Mouse (Mus musculus) bone marrow, adult 2 months (tissue): ENCODE measurements around the gene Klhdc7b.

Experiments
- CTCF ChIP-seq: fragments of 200-500 bp; IDR thresholded peaks from 2 replicates; pipeline ENCODE4 v1.5.1; 2011; ENCODE audit warnings: low read length, control low read depth; ENCODE audit not compliant: control insufficient read depth, insufficient read depth
- POLR2A ChIP-seq: fragments of 200-500 bp; IDR thresholded peaks from 2 replicates; pipeline ENCODE4 v1.6.1; 2011; ENCODE audit warnings: low read depth, mild to moderate bottlenecking, control low read depth, low read length, borderline replicate concordance; ENCODE audit not compliant: control insufficient read depth

DNA sequence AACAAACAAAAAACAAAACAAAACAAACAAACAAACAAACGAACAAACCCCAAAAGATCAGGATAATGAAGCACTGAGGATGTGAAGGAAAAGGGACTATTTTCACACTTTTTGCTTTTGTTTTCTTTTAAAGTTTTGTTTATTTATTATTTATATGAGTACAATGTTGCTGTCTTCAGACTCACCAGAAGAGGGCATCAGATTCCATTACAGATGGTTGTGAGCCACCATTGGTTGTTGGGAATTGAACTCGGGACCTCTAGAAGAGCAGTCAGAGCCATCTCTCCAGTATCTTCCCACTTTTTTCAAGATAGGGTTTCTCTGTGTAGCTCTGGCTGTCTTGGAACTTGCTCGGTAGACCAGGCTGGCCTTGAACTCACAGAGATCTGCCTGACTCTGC, 41.4 kb upstream of the Klhdc7b start:
- TF ChIP-seq POLR2A: no peak
- TF ChIP-seq CTCF: no peak
